Mouse (Mus musculus) thymus, postnatal 4 days (tissue): ENCODE results near the gene Elf1.
A peak's percentile ranks its signal among the peaks of the same experiment; 100 is the strongest.
"Not testable (repeated sequence)": the region's sequence is repeated elsewhere in the genome, so short reads cannot be mapped to it uniquely, and the experiment has no call there.

Experiments
- DNase-seq: peaks from one replicate; pipeline ENCODE4 v3.0.0; 2021

Elf1 gene

GRCm38 (mm10) chr14:79522387-79522786 is 41.4 kb downstream of the Elf1 start:
- peak; percentile 48 for DNase-seq

- not testable (repeated sequence) for DNase-seq
These were observed 45.1 kb downstream of the Elf1 start for GRCm38 (mm10) chr14:79526106-79526505.

GRCm38 (mm10) chr14:79527704-79528103 is 46.7 kb downstream of the Elf1 start:
- no peak for DNase-seq

- DNase-seq: no peak
These were observed 48.9 kb downstream of the Elf1 start for GRCm38 (mm10) chr14:79529581-79530554.

- DNase-seq: no peak
These were observed 49.8 kb downstream of the Elf1 start for GRCm38 (mm10) chr14:79530761-79531160.

- DNase-seq: peak; percentile 47
These were observed 51.2 kb downstream of the Elf1 start for GRCm38 (mm10) chr14:79532036-79532776.

- DNase-seq: no peak
These were observed 52.4 kb downstream of the Elf1 start for GRCm38 (mm10) chr14:79533350-79533749.

- no peak for DNase-seq
These were observed 53.2 kb downstream of the Elf1 start for GRCm38 (mm10) chr14:79534206-79534605.

- DNase-seq: not testable (repeated sequence)
These were observed 53.7 kb downstream of the Elf1 start for GRCm38 (mm10) chr14:79534656-79535055.

- no peak for DNase-seq
These were observed 54.3 kb downstream of the Elf1 start for GRCm38 (mm10) chr14:79535318-79535717.

- no peak for DNase-seq
These were observed 55.0 kb downstream of the Elf1 start for GRCm38 (mm10) chr14:79536011-79536410.

GRCm38 (mm10) chr14:79536837-79537236 is 55.8 kb downstream of the Elf1 start:
- no peak for DNase-seq

- peak; percentile 56 for DNase-seq
These were observed 56.5 kb downstream of the Elf1 start for GRCm38 (mm10) chr14:79537463-79537862.

GRCm38 (mm10) chr14:79537921-79538320 is 56.9 kb downstream of the Elf1 start:
- DNase-seq: no peak

- no peak for DNase-seq
These were observed 60.6 kb downstream of the Elf1 start for GRCm38 (mm10) chr14:79541606-79542005.

- no peak for DNase-seq
These were observed 68.3 kb downstream of the Elf1 start for GRCm38 (mm10) chr14:79549343-79549742.

- DNase-seq: no peak
These were observed 70.9 kb downstream of the Elf1 start for GRCm38 (mm10) chr14:79551929-79552328.

- DNase-seq: no peak
These were observed 71.9 kb downstream of the Elf1 start for GRCm38 (mm10) chr14:79552854-79553253.

GRCm38 (mm10) chr14:79557796-79558195 is 76.8 kb downstream of the Elf1 start:
- no peak for DNase-seq

- peak; percentile 80 for DNase-seq
These were observed 81.8 kb downstream of the Elf1 start for GRCm38 (mm10) chr14:79562745-79563144.

- DNase-seq: no peak
These were observed 83.8 kb downstream of the Elf1 start for GRCm38 (mm10) chr14:79564784-79565183.

- no peak for DNase-seq
These were observed 92.6 kb downstream of the Elf1 start for GRCm38 (mm10) chr14:79573482-79574191.

- no peak for DNase-seq
These were observed 93.4 kb downstream of the Elf1 start for GRCm38 (mm10) chr14:79574361-79574760.
